Mouse (Mus musculus) MEL (cell line): Measurements from ENCODE around the gene Id3. TPM values are rescaled to one million over a fixed set of nuclear protein-coding genes. Genes with fewer than 3 reads are reported as not detected.

ENCODE experiments used
- DNase-seq: peaks from one replicate; pipeline ENCODE4 v3.0.0; 2011; ENCODE audit warnings: low read depth, low spot score
- H3K27ac ChIP-seq: 2 replicates; pipeline ENCODE4 v1.5.1; 2012; ENCODE audit warnings: low read depth, mild to moderate bottlenecking, control low read depth, low read length, moderate library complexity; ENCODE audit not compliant: control insufficient read depth
- H3K27me3 ChIP-seq, 2 experiments: fragments of 150-350 bp in 1 of 2; sonication (generic) in 1 of 2; 2 replicates each; pipeline ENCODE4 v1.6.1; 2012; ENCODE audit warnings: low read length in 2 of 2, mild to moderate bottlenecking in 2 of 2, improper control_type of control experiment in 1 of 2, moderate library complexity in 1 of 2; ENCODE audit not compliant: insufficient read depth in 2 of 2, control insufficient read depth in 1 of 2
- H3K36me3 ChIP-seq, 2 experiments: 2 replicates each; pipeline ENCODE4 v1.6.1; 2012 to 2014; ENCODE audit warnings: low read length in 2 of 2, improper control_type of control experiment in 1 of 2, inconsistent platforms in 1 of 2, mild to moderate bottlenecking in 1 of 2; ENCODE audit not compliant: insufficient read depth in 2 of 2, control insufficient read depth in 1 of 2
- H3K4me1 ChIP-seq, 2 experiments: fragments of 150-350 bp in 1 of 2; sonication (generic) in 1 of 2; 2 replicates each; pipeline ENCODE4 v1.6.1; 2012; ENCODE audit warnings: low read length in 2 of 2, improper control_type of control experiment in 1 of 2, mild to moderate bottlenecking in 1 of 2; ENCODE audit not compliant: insufficient read depth in 2 of 2, control insufficient read depth in 1 of 2
- H3K4me3 ChIP-seq, 2 experiments: fragments of 150-350 bp in 1 of 2; sonication (generic) in 1 of 2; 2 replicates each; pipeline ENCODE4 v1.5.1; 2012; ENCODE audit warnings: low read depth in 2 of 2, low read length in 2 of 2, mild to moderate bottlenecking in 2 of 2, moderate library complexity in 2 of 2, control low read depth in 1 of 2, improper control_type of control experiment in 1 of 2; ENCODE audit not compliant: control insufficient read depth in 1 of 2, insufficient read depth in 1 of 2
- H3K79me2 ChIP-seq: 2 replicates; pipeline ENCODE4 v1.6.1; 2012; ENCODE audit warnings: mild to moderate bottlenecking, low read length, moderate library complexity; ENCODE audit not compliant: control insufficient read depth, poor library complexity, insufficient read depth
- H3K9ac ChIP-seq: 2 replicates; pipeline ENCODE4 v1.6.1; 2012; ENCODE audit warnings: low read depth, mild to moderate bottlenecking, control low read depth, low read length, moderate library complexity; ENCODE audit not compliant: control insufficient read depth, poor library complexity, severe bottlenecking
- H3K9me3 ChIP-seq: fragments of 150-350 bp; sonication (generic); replicated peaks from 2 replicates; pipeline ENCODE4 v1.6.1; 2012; ENCODE audit warnings: mild to moderate bottlenecking, low read length, improper control_type of control experiment, moderate library complexity; ENCODE audit not compliant: insufficient read depth
- CHD2 ChIP-seq: IDR thresholded peaks from 2 replicates; pipeline ENCODE4 v1.6.1; 2011; ENCODE audit warnings: low read length, improper control_type of control experiment
- HCFC1 ChIP-seq: IDR thresholded peaks from 2 replicates; pipeline ENCODE4 v1.6.1; 2012; ENCODE audit warnings: low read depth, mild to moderate bottlenecking, inconsistent platforms, low read length, improper control_type of control experiment, moderate library complexity
- JUND ChIP-seq: IDR thresholded peaks from 2 replicates; pipeline ENCODE4 v1.6.1; 2011; ENCODE audit warnings: low read depth, mild to moderate bottlenecking, improper control_type of control experiment, low read length
- MAZ ChIP-seq: IDR thresholded peaks from 2 replicates; pipeline ENCODE4 v1.6.1; 2012; ENCODE audit warnings: low read depth, mild to moderate bottlenecking, inconsistent platforms, low read length, improper control_type of control experiment
- MEF2A ChIP-seq: IDR thresholded peaks from 2 replicates; pipeline ENCODE4 v1.6.1; 2014; ENCODE audit warnings: low read depth, mild to moderate bottlenecking, inconsistent platforms, low read length, improper control_type of control experiment; ENCODE audit not compliant: poor library complexity, insufficient replicate concordance, severe bottlenecking; ENCODE audit errors: extremely low read depth
- MXI1 ChIP-seq: IDR thresholded peaks from 2 replicates; pipeline ENCODE4 v1.6.1; 2011; ENCODE audit warnings: mild to moderate bottlenecking, low read depth, low read length, improper control_type of control experiment
- MYB ChIP-seq: IDR thresholded peaks from 2 replicates; pipeline ENCODE4 v1.6.1; 2011; ENCODE audit warnings: mild to moderate bottlenecking, low read depth, low read length, improper control_type of control experiment
- MYC ChIP-seq: IDR thresholded peaks from 2 replicates; pipeline ENCODE4 v1.6.1; 2011; ENCODE audit warnings: low read depth, mild to moderate bottlenecking, low read length, improper control_type of control experiment, moderate library complexity
- NELFE ChIP-seq: IDR thresholded peaks from 2 replicates; pipeline ENCODE4 v1.6.1; 2011; ENCODE audit warnings: low read depth, low read length, improper control_type of control experiment
- POLR2A ChIP-seq, 2 experiments: IDR thresholded peaks; 2 replicates each; pipeline ENCODE4 v1.6.1; 2011 to 2012; ENCODE audit warnings: low read length in 2 of 2, mild to moderate bottlenecking in 2 of 2, control low read depth in 1 of 2, improper control_type of control experiment in 1 of 2, low read depth in 1 of 2, moderate library complexity in 1 of 2; ENCODE audit not compliant: control insufficient read depth in 1 of 2, insufficient read depth in 1 of 2, poor library complexity in 1 of 2
- POLR2AphosphoS5 ChIP-seq: IDR thresholded peaks from 2 replicates; pipeline ENCODE4 v1.6.1; 2012; ENCODE audit warnings: low read depth, borderline replicate concordance, mild to moderate bottlenecking, inconsistent platforms, low read length, moderate library complexity, mixed read lengths
- RAD21 ChIP-seq: IDR thresholded peaks from 2 replicates; pipeline ENCODE4 v1.6.1; 2011; ENCODE audit warnings: mild to moderate bottlenecking, low read depth, low read length, improper control_type of control experiment
- RCOR1 ChIP-seq: IDR thresholded peaks from 2 replicates; pipeline ENCODE4 v1.6.1; 2012; ENCODE audit warnings: low read depth, mild to moderate bottlenecking, inconsistent platforms, low read length, improper control_type of control experiment
- SMC3 ChIP-seq: IDR thresholded peaks from 2 replicates; pipeline ENCODE4 v1.6.1; 2011; ENCODE audit warnings: low read depth, low read length, improper control_type of control experiment
- TBP ChIP-seq: IDR thresholded peaks from 2 replicates; pipeline ENCODE4 v1.8.0; 2011; ENCODE audit warnings: low read depth, low read length, improper control_type of control experiment
- TCF12 ChIP-seq: IDR thresholded peaks from 2 replicates; pipeline ENCODE4 v1.6.1; 2014; ENCODE audit warnings: low read depth, mild to moderate bottlenecking, inconsistent platforms, low read length, improper control_type of control experiment, moderate library complexity
- USF1 ChIP-seq: IDR thresholded peaks from 2 replicates; pipeline ENCODE4 v1.6.1; 2014; ENCODE audit warnings: low read depth, mild to moderate bottlenecking, inconsistent platforms, low read length, improper control_type of control experiment, moderate library complexity
- ZKSCAN1 ChIP-seq: IDR thresholded peaks from 2 replicates; pipeline ENCODE4 v1.6.1; 2012; ENCODE audit warnings: low read depth, mild to moderate bottlenecking, inconsistent platforms, low read length, improper control_type of control experiment, moderate library complexity
- ZMIZ1 ChIP-seq: IDR thresholded peaks from 2 replicates; pipeline ENCODE4 v1.6.1; 2012; ENCODE audit warnings: low read depth, mild to moderate bottlenecking, inconsistent platforms, low read length, improper control_type of control experiment, moderate library complexity
- polyA plus RNA-seq, 2 experiments: library from polyadenylated mRNA; stranded (reverse) in 1 of 2; unstranded in 1 of 2; fragments of >175 nt in 1 of 2; fragments of >200 nt in 1 of 2; gene quantifications; 2 replicates each; pipeline versions ENCODE4 v1.2.1 to v1.2.4; 2012; ENCODE audit warnings: low replicate concordance in 2 of 2, low read depth in 1 of 2; ENCODE audit not compliant: insufficient read length in 2 of 2, insufficient read depth in 1 of 2, missing spikeins in 1 of 2
- total RNA-seq: library from RNA; depleted of rRNA; stranded (reverse); fragments of 300-350 nt; gene quantifications from 2 replicates; pipeline ENCODE4 v1.2.3, GENCODE M21; 2012

The Id3 gene
- total and polyA plus RNA-seq, 3 experiments: 0.17 to 0.27 TPM; not detected in 1

GRCm38 (mm10) chr4:136123111-136123791 is 20.0 kb upstream of the Id3 start:
- H3K9ac ChIP-seq: no peak overlapping the region
- no peaks in the 10 kb centered on the region for H3K79me2 ChIP-seq
- H3K27ac ChIP-seq: no peak overlapping the region
- no peak overlapping the region for H3K4me3 ChIP-seq
- H3K4me1 ChIP-seq: peaks cover 0 to 16% of the 10 kb centered on the region in 2 experiments; a peak in 2 of 4 replicates
- TF ChIP-seq MEF2A: no peak
- TF ChIP-seq MYB: no peak
- no peak for TF ChIP-seq CHD2
- TF ChIP-seq ZKSCAN1: no peak
- TF ChIP-seq, all 39 proteins: peak for 0
- Histone ChIP-seq H3K9me3 (no peaks in the 10 kb centered on the region), H3K36me3 (peaks cover 0 to 3% of the 10 kb centered on the region in 2 experiments; a peak in 2 of 4 replicates), H3K27me3 (peaks cover 0 to 6% of the 10 kb centered on the region in 2 experiments; a peak in 3 of 4 replicates)
- no peak for DNase-seq

DNA sequence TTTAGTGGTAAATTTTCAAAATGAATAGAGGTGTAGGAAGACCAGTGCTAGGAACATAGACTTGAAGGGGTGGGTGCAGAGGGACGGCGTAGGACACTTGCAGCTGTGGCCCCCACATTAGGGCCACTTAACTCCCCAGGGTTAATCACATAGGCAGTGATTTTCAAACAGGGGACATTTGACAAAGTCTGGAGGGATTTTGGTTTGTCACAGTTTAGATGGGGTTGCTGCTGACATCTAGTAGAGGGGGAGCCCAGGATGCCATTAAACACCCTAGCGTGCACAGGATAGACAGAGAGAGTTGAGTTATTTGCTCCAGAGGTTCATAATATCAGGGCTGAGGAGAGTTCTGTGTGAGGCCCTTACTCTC is 19.5 kb upstream of the Id3 start:
- H3K4me3 ChIP-seq: no peak overlapping the region
- no peaks in the 10 kb centered on the region for H3K9me3 ChIP-seq
- DNase-seq: no peak
- peaks cover 0 to 3% of the 10 kb centered on the region in 2 experiments; a peak in 2 of 4 replicates for H3K36me3 ChIP-seq
- TF ChIP-seq RCOR1 (no peak), TBP (no peak), MEF2A (no peak), CHD2 (no peak), JUND (no peak), MXI1 (no peak), NELFE (no peak), ZKSCAN1 (no peak), POLR2A (IDR thresholded peaks at IDR 0.05; ENCODE audit: control insufficient read depth in 1 of 2, insufficient read depth in 1 of 2, low read depth in 1 of 2, low read length in 2 of 2, poor library complexity in 1 of 2) (no peak), POLR2AphosphoS5 (no peak), USF1 (no peak), TCF12 (no peak), MYC (no peak), MAZ (no peak), ZMIZ1 (no peak), RAD21 (no peak), SMC3 (no peak), HCFC1 (no peak)
- no peak overlapping the region for H3K9ac ChIP-seq
- no peaks in the 10 kb centered on the region for H3K79me2 ChIP-seq
- H3K4me1 ChIP-seq: peaks cover 0 to 16% of the 10 kb centered on the region in 2 experiments; a peak in 2 of 4 replicates
- H3K27ac ChIP-seq: no peak overlapping the region
- peaks cover 0 to 6% of the 10 kb centered on the region in 2 experiments; a peak in 3 of 4 replicates for H3K27me3 ChIP-seq
